Mouse (Mus musculus): ENCODE data around the gene Cep112.
"Not testable (repeated sequence)": the region's sequence is repeated elsewhere in the genome, so short reads cannot be mapped to it uniquely, and the experiment has no call there.

The Cep112 gene

GRCm38 (mm10) chr11:108809626-108810025 lies 384.6 kb downstream of the Cep112 start:
- DNase-seq = no peak

DNA sequence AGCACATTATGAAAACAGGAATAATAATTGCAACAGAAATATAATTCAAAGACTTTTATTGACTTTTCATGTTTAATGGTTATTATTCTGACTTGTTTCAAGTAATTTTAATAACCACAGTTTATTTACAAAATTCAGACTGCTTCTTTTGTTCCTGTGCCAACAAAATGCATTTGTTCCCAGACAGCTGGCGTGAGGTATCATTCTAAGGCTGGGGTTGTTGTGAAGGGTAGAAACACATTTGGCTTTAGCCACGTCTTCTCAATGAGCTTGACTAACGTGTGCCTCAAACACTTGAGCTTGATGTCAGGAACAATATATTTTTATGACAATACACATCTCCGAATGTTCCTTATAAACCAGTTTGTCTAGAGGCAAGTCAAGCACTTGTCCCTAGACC lies 396.8 kb downstream of the Cep112 start:
- DNase-seq = no peak

DNA sequence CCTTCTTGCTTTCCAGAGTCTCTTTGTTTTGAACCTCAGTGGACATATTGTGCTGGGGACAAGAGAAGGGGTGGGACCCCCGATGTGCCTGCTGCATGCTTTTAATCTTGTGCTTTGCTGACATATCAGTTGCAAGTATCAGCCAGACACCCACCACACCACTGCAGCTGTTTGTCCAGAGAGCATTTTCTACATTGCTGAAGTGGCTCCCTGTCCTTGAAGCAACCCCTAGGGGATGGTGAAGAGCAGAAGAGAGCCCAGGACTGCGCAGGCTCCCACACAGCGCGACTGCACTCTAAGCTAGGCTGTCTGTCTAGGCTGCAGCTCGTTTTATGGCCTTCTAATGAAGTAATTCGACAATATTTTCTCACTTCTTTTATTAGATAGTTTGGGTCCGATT lies 397.3 kb downstream of the Cep112 start:
- no peak for DNase-seq

DNA sequence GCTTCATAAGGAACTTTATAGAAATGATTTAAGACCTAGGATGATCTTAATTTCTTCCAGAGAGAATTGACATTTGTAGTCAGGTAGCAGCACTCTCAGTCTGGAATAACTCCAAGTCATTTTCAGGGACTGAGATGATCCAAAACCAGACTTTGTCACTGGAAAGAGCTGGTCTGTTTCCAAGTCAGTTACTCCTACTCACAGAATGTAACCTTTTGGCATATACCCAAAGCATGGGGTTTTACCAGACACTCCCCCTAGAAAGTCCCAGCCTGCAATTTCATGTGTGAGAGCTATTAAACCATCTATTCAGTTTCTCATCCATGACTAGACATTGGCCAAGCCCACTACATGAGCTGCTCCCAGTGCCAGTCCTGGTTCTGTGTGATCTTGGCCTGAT lies 402.3 kb downstream of the Cep112 start:
- no peak for DNase-seq

GRCm38 (mm10) chr11:108828374-108829025 lies 403.5 kb downstream of the Cep112 start:
- DNase-seq = no peak

DNA sequence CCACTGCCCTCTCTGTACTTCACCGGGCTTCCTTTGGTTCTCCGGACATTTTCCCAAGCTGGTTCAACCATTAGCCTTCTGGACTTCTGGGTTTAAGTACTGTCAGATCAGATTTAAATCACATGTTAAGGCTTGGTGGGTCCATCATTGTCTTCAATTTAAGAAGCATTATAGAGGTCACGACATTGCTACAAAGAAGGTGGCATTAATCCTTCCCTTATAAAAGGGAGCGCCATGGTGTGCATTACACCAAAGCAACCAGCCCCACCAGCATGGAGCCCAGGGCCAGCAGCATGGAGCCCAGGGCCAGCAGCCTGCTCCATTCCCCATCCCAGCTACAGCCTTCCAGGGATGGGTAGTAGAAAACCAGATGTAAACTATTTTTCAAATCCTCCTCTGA lies 411.7 kb downstream of the Cep112 start:
- DNase-seq = no peak

- DNase-seq = no peak
Observed at GRCm38 (mm10) chr11:108840195-108840594, 415.2 kb downstream of the Cep112 start.

DNA sequence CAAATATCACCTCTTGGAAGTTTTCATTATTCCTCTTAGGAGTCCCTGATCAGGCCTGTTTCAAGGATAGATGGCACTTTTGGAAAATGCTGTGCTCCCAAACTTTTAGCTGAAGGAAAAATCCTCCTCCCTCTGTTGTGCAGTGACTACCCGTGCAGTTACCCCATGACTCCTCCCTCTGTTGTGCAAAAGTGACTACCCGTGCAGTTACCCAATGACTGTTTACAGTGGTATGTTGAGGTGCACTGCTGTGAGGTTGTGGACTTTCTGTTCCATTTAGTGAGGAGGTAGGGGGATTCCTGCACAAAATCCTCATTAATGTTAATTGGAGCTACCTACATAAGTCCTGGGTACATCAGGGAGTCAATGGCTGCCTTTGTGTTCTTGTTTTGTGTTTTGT lies 417.8 kb downstream of the Cep112 start:
- no peak for DNase-seq

DNA sequence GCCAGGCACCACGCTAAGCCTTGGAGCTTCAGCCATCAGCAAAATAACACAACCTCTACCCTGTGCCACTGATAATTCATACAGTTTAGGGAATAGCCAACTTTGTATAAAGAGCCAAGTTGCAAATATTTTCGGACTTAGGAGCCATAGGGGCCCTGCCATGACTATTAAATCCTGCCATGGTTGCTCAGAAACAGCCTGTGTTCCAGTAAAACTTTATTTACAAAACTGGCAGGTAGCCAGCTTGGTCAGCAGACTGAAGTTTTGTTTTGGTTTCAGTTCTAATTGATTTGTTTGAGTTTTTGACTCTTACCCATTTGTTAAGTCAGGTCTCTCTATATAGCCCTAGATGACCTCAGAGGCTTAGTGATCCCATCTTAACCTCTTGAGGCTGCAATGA lies 421.0 kb downstream of the Cep112 start:
- DNase-seq = no peak

- DNase-seq = no peak
Observed at GRCm38 (mm10) chr11:108846479-108846878, 421.5 kb downstream of the Cep112 start.

DNA sequence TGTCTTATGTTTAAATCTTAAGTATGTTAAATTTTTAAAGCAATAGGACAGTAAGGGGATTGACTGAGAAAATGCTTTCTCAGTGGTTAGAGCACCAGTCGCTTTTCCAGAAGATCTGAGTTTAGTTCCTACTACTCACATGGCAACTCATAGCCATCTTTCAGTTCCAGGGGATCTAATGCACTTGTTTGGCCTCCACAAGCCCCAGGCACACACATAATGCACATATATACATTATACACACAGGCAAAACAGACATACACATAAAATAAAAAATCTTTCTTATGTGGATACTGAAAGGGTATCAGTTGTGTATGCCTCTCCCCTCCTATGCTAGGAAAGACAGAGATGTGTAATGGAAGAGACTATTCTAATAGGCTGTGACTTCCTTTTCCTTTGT lies 426.8 kb downstream of the Cep112 start:
- no peak for DNase-seq

DNA sequence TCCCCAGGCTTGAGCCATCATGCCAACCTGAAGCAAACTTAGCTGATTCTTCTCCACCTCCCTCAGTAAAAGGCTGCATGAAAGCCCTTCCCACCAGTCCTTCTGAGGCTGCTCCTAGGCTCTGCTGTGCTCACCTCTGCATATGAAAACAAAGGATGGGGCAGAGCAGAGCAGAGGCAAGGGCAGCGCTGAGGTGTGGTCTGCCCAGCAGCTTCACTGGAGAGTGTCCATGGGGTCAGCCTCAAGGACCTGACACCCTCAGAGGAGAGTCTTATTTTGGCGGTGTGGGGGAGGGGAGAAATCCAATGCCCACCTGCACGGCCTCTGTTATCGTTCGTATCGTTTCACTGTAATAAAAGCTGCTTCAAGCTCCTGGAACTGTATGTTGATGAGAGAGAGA lies 432.3 kb downstream of the Cep112 start:
- DNase-seq = no peak

DNA sequence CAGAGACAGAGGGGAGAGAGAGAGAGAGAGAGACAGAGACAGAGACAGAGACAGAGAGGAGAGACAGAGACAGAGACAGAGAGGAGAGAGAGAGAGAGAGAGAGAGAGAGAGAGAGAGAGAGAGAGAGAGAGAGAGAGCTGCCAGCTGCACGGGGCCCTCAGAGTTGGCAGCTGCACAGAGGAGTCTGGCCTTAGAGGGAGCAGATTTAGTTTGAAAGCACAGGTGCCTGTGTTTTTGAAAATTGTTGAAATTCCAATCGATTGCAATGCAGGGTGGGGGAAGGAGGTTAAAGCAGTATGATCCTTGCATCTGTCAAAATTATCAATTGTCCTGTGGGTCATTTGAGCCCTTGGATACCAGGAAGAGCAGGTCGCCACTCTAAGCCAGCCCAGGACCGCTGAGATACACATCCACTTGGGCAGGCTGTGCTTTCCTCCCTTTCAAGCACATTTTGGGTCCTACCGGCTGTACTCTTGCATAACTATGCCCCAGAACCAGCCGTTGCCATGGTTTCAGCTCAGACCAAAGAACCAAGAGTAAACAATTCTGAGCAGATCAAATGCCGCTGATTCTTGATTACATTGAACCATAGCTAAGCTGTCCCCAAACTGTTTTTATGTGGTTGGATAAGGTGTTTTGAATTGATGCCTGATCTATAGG lies 432.8 kb downstream of the Cep112 start:
- no peak for DNase-seq

DNA sequence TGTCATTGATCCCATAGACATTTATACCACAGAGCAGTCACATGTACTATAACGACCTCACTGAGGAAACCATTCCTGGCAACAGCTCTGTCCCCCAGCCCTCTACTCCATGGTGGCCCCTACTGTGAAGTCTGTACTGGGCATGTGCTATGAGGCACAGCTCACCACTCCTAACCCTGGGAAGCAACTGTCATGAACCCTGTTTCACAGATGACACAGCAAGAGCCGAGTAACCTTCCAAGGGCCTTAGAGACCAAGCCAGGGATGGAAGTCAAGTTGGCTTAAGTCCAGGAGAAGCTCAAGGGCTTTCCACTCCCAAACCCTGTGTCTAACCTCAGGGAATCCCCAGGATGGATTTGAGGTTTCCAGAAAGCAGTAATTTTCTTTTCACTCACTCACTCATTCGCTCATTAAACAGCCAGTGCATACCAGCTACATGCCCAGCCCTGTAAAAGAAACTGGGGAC lies 433.4 kb downstream of the Cep112 start:
- DNase-seq = no peak

DNA sequence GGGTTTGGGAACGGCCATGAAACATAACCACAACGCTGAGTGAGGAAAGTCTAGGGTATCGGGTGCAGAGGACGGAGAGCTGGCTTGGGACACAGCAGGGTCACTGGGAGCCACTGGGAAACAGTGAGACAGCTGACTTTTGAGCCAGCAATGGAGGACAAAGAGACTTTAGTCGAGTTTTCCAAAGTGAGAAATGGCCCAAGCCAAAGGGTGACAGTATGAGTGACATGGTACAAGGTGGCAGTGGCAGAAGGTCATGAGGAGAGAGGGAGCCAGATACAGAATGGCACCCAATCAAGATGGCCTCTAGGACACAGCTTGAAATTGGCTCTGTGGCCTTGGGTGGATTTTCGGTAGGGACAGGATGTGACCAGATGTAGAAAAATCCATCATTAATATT lies 433.9 kb downstream of the Cep112 start:
- DNase-seq = no peak

DNA sequence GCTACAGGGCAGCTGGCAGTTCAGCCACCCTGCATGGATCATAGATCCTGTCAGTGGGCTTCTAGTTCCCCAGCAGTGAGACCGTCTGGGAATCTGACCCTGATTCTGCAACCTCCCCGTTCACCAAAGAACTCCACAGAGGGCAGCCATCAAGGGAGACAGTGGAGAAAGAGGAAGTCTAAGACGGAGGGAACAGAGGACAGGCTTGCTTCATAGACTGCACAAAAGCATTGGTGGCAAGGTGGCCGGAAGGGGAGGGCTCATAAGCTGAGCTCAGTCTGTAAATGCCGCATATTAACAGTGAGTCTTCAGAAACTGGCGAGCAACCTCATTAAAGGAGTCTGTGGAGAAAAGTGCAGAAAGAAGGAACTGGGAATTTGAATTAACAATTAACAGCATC lies 437.4 kb downstream of the Cep112 start:
- DNase-seq = no peak

DNA sequence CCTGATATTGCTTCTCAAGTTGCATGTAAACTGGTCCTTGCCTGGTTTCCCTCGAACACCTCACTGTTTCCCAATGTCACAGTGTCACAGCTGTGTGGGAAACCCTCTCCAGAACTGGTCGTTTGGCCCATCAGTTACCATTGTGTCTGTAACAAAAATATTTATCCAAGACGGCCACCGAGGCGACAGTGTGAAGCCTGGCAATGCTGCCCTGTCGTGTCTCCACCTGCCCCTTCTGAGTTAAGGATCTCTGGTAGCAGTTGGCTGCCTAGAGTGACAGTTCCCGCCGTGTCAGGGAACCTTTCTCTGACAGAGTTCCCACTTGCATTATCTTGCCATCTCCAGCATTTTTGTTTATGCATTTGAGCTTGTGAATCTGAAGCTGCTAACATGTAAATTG lies 440.8 kb downstream of the Cep112 start:
- no peak for DNase-seq

DNA sequence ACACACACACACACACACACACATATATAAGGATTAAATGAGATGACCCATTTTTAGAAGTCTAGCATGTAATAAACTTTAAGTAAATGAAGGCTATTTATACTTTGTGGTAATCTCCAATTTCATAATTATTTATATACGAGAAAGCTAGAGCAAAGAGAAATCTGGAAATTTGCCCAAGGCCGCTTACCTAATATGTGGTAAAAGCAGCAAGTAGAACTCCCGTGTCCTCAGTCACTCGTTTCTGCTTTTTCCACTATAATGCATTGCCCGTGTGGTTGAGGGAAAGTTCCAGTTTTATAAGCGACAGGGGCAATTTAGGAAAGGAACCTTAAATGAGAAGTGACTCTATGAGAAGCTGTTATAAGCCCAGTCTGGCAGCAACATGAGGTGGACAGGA lies 442.5 kb downstream of the Cep112 start:
- DNase-seq = no peak

DNA sequence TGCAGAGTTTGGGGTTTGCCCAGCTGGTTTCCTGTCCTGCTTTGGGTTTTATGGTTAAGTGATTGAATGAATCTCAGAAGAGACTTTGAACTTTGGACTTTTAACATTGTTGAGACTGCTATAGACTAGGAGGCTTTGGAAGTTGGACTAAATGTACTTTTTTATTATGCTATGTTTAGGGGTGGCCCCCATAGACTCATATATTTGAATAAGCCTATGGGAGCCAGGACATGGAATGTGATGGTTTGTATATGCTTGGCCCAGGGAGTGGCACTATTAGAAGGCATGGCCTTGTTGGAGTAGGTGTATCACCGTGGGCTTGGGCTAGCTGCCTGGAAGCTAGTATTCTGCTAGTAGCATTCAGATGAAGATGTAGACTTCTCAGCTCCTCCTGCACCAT lies 446.3 kb downstream of the Cep112 start:
- DNase-seq = not testable (repeated sequence)

- DNase-seq = no peak
Observed at GRCm38 (mm10) chr11:108871748-108872147, 446.8 kb downstream of the Cep112 start.

DNA sequence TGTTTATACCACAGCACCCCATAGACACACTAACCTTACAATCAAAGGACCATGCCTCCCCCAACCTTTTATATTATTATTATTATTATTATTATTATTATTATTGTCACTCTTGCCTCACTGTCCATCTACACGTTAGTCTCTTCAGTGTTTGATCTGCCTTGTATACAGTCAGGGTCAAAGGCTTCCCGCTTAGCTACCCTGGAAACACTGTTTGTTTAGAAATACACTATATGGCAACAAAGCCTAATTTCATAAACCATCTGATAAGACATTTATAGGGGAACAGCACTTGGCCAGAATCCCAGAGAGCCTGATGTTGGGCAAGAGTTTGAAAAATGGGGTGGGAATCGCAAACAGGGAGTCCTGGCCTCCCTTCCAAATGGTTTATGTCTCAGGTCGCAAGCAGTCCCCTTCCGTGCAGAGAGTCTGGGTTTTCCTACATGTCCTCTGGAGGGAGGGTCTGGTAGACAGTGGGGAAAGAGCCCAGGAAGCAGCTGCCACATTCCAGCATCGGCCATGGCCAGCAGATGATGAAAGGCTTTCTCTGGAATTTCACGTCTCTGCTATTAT lies 451.7 kb downstream of the Cep112 start:
- no peak for DNase-seq

GRCm38 (mm10) chr11:108877520-108877919 lies 452.5 kb downstream of the Cep112 start:
- DNase-seq = no peak

DNA sequence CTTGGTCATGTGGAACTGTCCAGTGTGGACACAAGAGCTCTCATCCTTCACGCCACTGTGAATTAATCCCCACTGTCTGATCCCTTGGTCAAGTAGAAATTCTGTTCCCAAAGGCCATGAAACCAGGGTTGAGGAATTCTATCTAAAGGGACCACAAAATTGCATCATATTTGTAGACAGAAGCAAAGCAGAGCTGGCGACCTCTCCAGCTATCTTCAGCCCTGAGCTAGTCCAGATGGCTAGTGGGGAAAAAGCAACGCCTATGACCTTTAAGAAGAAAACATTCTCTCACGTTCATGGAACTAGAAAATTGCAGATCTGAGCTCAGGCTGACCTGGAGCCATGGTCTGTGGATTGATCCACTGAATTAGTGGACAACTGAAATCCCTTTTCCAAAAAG lies 455.6 kb downstream of the Cep112 start:
- DNase-seq = no peak

DNA sequence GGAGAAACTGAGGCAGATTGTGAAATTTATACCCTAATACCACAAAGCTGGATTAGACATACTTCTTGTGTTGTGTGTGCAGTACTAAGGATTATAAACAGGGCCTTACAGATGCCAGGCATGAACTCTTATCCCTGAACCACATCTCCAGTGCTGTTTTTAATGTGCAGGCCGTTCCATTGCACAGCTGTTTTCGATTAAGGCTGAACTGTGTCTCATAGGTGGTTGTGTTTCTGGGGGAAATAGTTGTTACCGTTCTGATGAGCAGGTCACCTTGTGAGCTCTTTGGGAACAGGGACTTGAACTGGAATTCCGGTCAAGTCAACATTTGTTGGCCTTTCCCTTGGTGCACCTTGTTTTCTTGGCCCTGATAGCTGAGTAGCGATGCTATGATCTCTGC lies 456.7 kb downstream of the Cep112 start:
- no peak for DNase-seq

Measured in cerebellum, adult 8-10 months (tissue).